Mouse (Mus musculus): ENCODE data around the gene Kctd13. TPM values are rescaled to one million over a fixed set of nuclear protein-coding genes. Genes with fewer than 3 reads are reported as not detected.

Gene Kctd13
- polyA plus RNA-seq, 1 experiment from 2014 or later, result 15.1 TPM

- Histone ChIP-seq H3K27me3 (ENCODE audit: control insufficient read depth, insufficient read depth, low read length) (peaks cover 13% of the 10 kb centered on the region), H3K9ac (replicated peaks; ENCODE audit: low read length) (no peak overlapping the region), H3K9me3 (replicated peaks; ENCODE audit: control insufficient read depth, low read length) (no peaks in the 10 kb centered on the region), H3K4me2 (ENCODE audit: low read depth, low read length) (no peak overlapping the region), H3K4me1 (ENCODE audit: control insufficient read depth, insufficient read depth, low read length) (peaks cover 2% of the 10 kb centered on the region; the same call in 1 of the 2 replicates), H3K4me3 (ENCODE audit: low read depth, low read length) (no peak overlapping the region), H3K27ac (replicated peaks; ENCODE audit: low read depth, low read length) (no peak overlapping the region), H3K36me3 (replicated peaks; ENCODE audit: control insufficient read depth, insufficient read depth, low read depth, low read length) (no peaks in the 10 kb centered on the region)
- no peak for DNase-seq (ENCODE audit: low spot score)
- WGBS, result 79% methylated on average over 10 of the region's 10 CpGs
- no peak for ATAC-seq (replicated peaks; ENCODE audit: insufficient number of reproducible peaks, low FRiP score, low TSS enrichment, low read depth)
Observed at GRCm38 (mm10) chr7:126948626-126949025, 19.9 kb downstream of the Kctd13 start.

GRCm38 (mm10) chr7:126949403-126949792 is 20.7 kb downstream of the Kctd13 start, which contains the start of gene Asphd1:
Gene Asphd1 (minus strand): TSS chr7:126949582.
- H3K4me3 ChIP-seq (ENCODE audit: low read depth, low read length), result peak within 1 kb of the TSS; percentile 32
- no peak within 1 kb of the TSS for H3K27ac ChIP-seq (replicated peaks; ENCODE audit: low read depth, low read length)
- no peaks in the 10 kb centered on the region for H3K9me3 ChIP-seq (replicated peaks; ENCODE audit: control insufficient read depth, low read length)
- DNase-seq (ENCODE audit: low spot score), result peak; percentile 6
- H3K27me3 ChIP-seq (ENCODE audit: control insufficient read depth, insufficient read depth, low read length), result peaks cover 13% of the 10 kb centered on the region
- H3K4me1 ChIP-seq (ENCODE audit: control insufficient read depth, insufficient read depth, low read length), result peaks cover 2% of the 10 kb centered on the region; the same call in 1 of the 2 replicates
- peak; percentile 65 for ATAC-seq (replicated peaks; ENCODE audit: insufficient number of reproducible peaks, low FRiP score, low TSS enrichment, low read depth)
- 0 out of 2 replicates have a peak within 1 kb of the TSS, but pooled peaks have one; percentile 22 for H3K9ac ChIP-seq (replicated peaks; ENCODE audit: low read length)
- peak within 1 kb of the TSS; percentile 88 for H3K4me2 ChIP-seq (ENCODE audit: low read depth, low read length)
- H3K36me3 ChIP-seq (replicated peaks; ENCODE audit: control insufficient read depth, insufficient read depth, low read depth, low read length), result no peaks in the 10 kb centered on the region
- WGBS, result 2% methylated on average over 21 of the region's 21 CpGs

GRCm38 (mm10) chr7:126949793-126950646 is 21.3 kb downstream of the Kctd13 start, which contains the start of gene Sez6l2:
Gene Sez6l2 (plus strand): TSS chr7:126950563.
- DNase-seq (ENCODE audit: low spot score) (peak; percentile 95), ATAC-seq (replicated peaks; ENCODE audit: insufficient number of reproducible peaks, low FRiP score, low TSS enrichment, low read depth) (peak; percentile 91)
- Histone ChIP-seq H3K4me3 (ENCODE audit: low read depth, low read length) (peak within 1 kb of the TSS; percentile 32), H3K4me2 (ENCODE audit: low read depth, low read length) (peak within 1 kb of the TSS; percentile 88), H3K9ac (replicated peaks; ENCODE audit: low read length) (0 out of 2 replicates have a peak within 1 kb of the TSS, but pooled peaks have one; percentile 22), H3K36me3 (replicated peaks; ENCODE audit: control insufficient read depth, insufficient read depth, low read depth, low read length) (no peaks in the 10 kb centered on the region), H3K9me3 (replicated peaks; ENCODE audit: control insufficient read depth, low read length) (no peaks in the 10 kb centered on the region), H3K27ac (replicated peaks; ENCODE audit: low read depth, low read length) (no peak within 1 kb of the TSS), H3K27me3 (ENCODE audit: control insufficient read depth, insufficient read depth, low read length) (peaks cover 13% of the 10 kb centered on the region), H3K4me1 (ENCODE audit: control insufficient read depth, insufficient read depth, low read length) (peaks cover 2% of the 10 kb centered on the region; the same call in 1 of the 2 replicates)
- WGBS, result under 1% methylated on average over 42 of the region's 42 CpGs

- peak overlapping the region; percentile 13; the same call in 1 of the 2 replicates for H3K4me2 ChIP-seq (ENCODE audit: low read depth, low read length)
- H3K4me1 ChIP-seq (ENCODE audit: control insufficient read depth, insufficient read depth, low read length), result peaks cover 2% of the 10 kb centered on the region; the same call in 1 of the 2 replicates
- ATAC-seq (replicated peaks; ENCODE audit: insufficient number of reproducible peaks, low FRiP score, low TSS enrichment, low read depth), result no peak
Observed at GRCm38 (mm10) chr7:126950647-126951615, 22.3 kb downstream of the Kctd13 start.

GRCm38 (mm10) chr7:126951741-126952140 is 23.1 kb downstream of the Kctd13 start:
- Histone ChIP-seq H3K4me3 (ENCODE audit: low read depth, low read length) (no peak overlapping the region), H3K27me3 (ENCODE audit: control insufficient read depth, insufficient read depth, low read length) (peaks cover 13% of the 10 kb centered on the region), H3K4me1 (ENCODE audit: control insufficient read depth, insufficient read depth, low read length) (peaks cover 2% of the 10 kb centered on the region; the same call in 1 of the 2 replicates), H3K27ac (replicated peaks; ENCODE audit: low read depth, low read length) (no peak overlapping the region), H3K9ac (replicated peaks; ENCODE audit: low read length) (no peak overlapping the region), H3K36me3 (replicated peaks; ENCODE audit: control insufficient read depth, insufficient read depth, low read depth, low read length) (no peaks in the 10 kb centered on the region), H3K4me2 (ENCODE audit: low read depth, low read length) (no peak overlapping the region), H3K9me3 (replicated peaks; ENCODE audit: control insufficient read depth, low read length) (no peaks in the 10 kb centered on the region)
- 27% methylated on average over 4 of the region's 4 CpGs for WGBS
- no peak for DNase-seq (ENCODE audit: low spot score)
- no peak for ATAC-seq (replicated peaks; ENCODE audit: insufficient number of reproducible peaks, low FRiP score, low TSS enrichment, low read depth)

More at GRCm38 (mm10) chr7:126950647-126951615, 22.3 kb downstream of the Kctd13 start:
- H3K36me3 ChIP-seq (replicated peaks; ENCODE audit: control insufficient read depth, insufficient read depth, low read depth, low read length), result no peaks in the 10 kb centered on the region
- H3K27ac ChIP-seq (replicated peaks; ENCODE audit: low read depth, low read length), result no peak overlapping the region
- DNase-seq (ENCODE audit: low spot score), result no peak
- WGBS, result 5% methylated on average over 26 of the region's 26 CpGs
- H3K4me3 ChIP-seq (ENCODE audit: low read depth, low read length), result peak overlapping the region; percentile 9; the same call in 1 of the 2 replicates
- H3K9me3 ChIP-seq (replicated peaks; ENCODE audit: control insufficient read depth, low read length), result no peaks in the 10 kb centered on the region
- H3K27me3 ChIP-seq (ENCODE audit: control insufficient read depth, insufficient read depth, low read length), result peaks cover 13% of the 10 kb centered on the region
- no peak overlapping the region for H3K9ac ChIP-seq (replicated peaks; ENCODE audit: low read length)

GRCm38 (mm10) chr7:126952646-126953045 is 24.0 kb downstream of the Kctd13 start:
- H3K27me3 ChIP-seq (ENCODE audit: control insufficient read depth, insufficient read depth, low read length), result peaks cover 13% of the 10 kb centered on the region
- no peaks in the 10 kb centered on the region for H3K36me3 ChIP-seq (replicated peaks; ENCODE audit: control insufficient read depth, insufficient read depth, low read depth, low read length)
- H3K27ac ChIP-seq (replicated peaks; ENCODE audit: low read depth, low read length), result no peak overlapping the region
- DNase-seq (ENCODE audit: low spot score) (no peak), ATAC-seq (replicated peaks; ENCODE audit: insufficient number of reproducible peaks, low FRiP score, low TSS enrichment, low read depth) (no peak)
- H3K4me1 ChIP-seq (ENCODE audit: control insufficient read depth, insufficient read depth, low read length), result peaks cover 2% of the 10 kb centered on the region; the same call in 1 of the 2 replicates
- no peaks in the 10 kb centered on the region for H3K9me3 ChIP-seq (replicated peaks; ENCODE audit: control insufficient read depth, low read length)
- 0% methylated on average over 8 of the region's 8 CpGs for WGBS
- H3K4me2 ChIP-seq (ENCODE audit: low read depth, low read length), result no peak overlapping the region; the same call in 1 of the 2 replicates
- H3K4me3 ChIP-seq (ENCODE audit: low read depth, low read length), result no peak overlapping the region
- no peak overlapping the region for H3K9ac ChIP-seq (replicated peaks; ENCODE audit: low read length)

- Histone ChIP-seq H3K27me3 (ENCODE audit: control insufficient read depth, insufficient read depth, low read length) (peaks cover 11% of the 10 kb centered on the region), H3K27ac (replicated peaks; ENCODE audit: low read depth, low read length) (no peak overlapping the region), H3K4me1 (ENCODE audit: control insufficient read depth, insufficient read depth, low read length) (peaks cover 2% of the 10 kb centered on the region; the same call in 1 of the 2 replicates), H3K9ac (replicated peaks; ENCODE audit: low read length) (no peak overlapping the region), H3K4me2 (ENCODE audit: low read depth, low read length) (no peak overlapping the region), H3K36me3 (replicated peaks; ENCODE audit: control insufficient read depth, insufficient read depth, low read depth, low read length) (no peaks in the 10 kb centered on the region), H3K9me3 (replicated peaks; ENCODE audit: control insufficient read depth, low read length) (no peaks in the 10 kb centered on the region), H3K4me3 (ENCODE audit: low read depth, low read length) (no peak overlapping the region)
- 62% methylated on average over 3 of the region's 3 CpGs for WGBS
- DNase-seq (ENCODE audit: low spot score) (no peak), ATAC-seq (replicated peaks; ENCODE audit: insufficient number of reproducible peaks, low FRiP score, low TSS enrichment, low read depth) (no peak)
Observed at GRCm38 (mm10) chr7:126955125-126955524, 26.4 kb downstream of the Kctd13 start.
